Mouse (Mus musculus) right cerebral cortex, adult 2 months (tissue): ENCODE measurements around the gene Trappc6a.

Experiments
- DNase-seq, 2 experiments: peaks; one replicate each; pipeline ENCODE4 v3.0.0; 2021 to 2022; ENCODE audit warnings: low spot score in 2 of 2

Trappc6a gene

DNA sequence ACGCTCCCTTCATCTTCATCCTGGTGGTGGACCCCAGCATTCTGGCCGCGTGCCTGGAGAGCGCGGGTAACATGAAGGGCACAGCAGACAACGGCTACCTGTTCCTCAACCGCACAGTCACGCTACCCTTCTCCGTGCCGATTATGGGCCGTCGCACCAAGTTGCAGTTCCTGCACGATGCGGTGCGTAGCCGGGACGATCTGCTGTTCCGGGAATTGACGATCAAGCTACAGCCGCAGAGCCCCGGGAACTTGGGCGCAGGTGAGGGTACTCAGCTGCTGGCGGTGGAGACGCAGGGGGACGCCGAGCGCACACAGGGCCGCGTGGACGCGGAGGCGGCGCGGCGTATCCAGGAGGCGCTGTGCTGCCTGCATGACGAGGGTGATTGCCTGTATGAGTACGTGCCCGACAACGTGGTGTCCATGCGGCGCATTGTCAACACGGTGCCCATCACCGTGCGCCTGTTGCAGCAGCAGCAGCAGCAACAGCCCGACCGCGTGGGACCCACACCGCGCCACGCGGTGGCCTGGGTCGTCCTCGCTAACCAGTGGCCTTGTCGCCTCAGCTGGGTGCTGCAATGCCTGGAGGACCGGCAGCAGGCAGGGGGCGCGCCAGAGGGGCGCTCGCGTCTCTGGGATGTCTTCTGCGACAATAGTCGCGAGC lies 15.7 kb downstream of the Trappc6a start:
- DNase-seq: peak; percentile 69 to 79

DNA sequence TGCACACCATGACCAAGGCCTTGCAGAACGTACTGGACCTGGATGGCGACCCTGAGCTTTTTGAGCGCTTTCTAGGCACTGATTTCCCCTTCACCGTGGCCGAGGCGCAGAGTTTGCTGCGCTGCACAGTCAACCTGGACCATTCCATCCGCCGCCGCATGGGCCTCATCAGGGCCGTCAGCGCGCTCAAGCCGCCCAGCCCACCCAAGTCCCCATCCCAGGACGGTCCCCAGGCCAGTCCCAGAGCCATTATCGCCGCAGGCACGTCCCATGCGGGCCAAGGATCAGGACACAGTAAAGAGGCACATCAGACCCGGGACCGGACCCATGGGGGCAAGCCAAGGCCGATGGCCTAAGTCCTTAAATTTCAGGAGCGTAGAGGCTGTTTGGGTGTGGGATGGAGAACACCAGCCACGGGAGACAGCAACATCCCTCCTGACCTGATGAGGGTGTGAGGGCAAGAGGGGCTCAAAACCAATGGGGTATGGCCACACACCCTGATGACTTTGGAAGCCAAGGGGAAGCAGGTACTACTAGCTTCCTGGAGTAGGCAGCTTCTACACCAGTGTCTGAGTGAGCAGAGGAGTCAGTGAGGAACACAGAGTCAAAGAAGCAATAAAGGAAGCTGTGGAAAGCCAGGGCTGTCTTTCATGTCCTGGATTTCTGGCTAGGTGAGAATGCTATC lies 16.4 kb downstream of the Trappc6a start:
- no peak for DNase-seq

DNA sequence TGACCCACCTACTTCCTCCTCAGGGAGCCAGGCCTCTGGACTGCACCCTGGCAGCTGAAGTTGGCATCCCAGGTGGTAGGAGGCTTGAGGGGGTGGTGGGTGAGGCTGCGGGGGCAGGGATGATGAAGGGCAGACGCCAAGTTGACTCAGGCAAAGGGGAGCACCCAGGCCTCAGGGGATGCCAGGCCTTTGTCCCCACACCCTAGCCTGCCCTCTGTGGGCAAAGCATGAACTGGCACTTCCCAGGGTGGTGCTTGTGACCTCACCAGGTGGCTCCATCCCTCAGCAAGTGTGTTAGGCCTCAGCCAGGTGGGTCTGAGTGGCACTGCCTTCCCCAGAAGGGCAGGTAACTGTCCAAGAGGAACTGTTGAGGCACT lies 16.9 kb downstream of the Trappc6a start:
- no peak for DNase-seq

DNA sequence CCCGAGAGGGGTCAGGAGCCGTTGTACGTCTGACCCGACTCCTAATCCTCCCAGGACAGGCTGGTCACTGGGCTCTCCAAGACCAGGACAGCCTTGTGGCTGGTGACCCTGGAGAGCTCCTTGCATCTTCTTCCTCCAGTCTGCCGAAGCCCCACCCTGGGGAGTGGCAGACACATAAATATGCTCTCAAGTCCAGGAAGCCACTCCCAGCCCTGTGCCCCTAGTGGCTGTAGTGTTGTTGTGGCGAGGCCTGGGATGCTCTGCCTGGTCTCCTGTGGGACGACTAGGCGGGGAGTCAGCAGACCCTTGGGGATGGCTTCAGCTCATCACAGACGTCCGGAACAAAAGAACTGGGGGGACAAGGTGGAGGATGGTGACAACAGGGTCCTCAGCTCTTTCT lies 22.9 kb downstream of the Trappc6a start:
- no peak for DNase-seq

DNA sequence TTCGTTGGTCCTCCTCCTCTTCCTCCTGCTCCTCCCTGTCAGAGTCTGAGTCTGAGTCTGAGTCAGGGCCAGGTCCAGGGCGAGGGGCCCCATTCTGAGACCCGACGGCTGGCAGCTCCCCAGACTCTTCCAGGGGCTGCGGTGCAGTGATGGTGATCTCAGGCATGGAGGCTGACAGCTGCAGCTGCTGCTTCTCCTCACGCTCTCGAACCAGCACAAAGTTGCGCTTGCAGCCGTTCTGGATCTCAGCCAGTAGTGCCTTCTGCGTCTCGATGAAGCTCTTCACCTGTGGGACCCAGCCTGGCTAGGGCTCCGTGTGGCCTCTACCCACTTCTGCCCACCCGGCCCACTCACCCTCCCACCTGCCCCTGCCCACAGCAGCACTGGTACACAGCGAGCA lies 24.0 kb downstream of the Trappc6a start:
- no peak for DNase-seq

DNA sequence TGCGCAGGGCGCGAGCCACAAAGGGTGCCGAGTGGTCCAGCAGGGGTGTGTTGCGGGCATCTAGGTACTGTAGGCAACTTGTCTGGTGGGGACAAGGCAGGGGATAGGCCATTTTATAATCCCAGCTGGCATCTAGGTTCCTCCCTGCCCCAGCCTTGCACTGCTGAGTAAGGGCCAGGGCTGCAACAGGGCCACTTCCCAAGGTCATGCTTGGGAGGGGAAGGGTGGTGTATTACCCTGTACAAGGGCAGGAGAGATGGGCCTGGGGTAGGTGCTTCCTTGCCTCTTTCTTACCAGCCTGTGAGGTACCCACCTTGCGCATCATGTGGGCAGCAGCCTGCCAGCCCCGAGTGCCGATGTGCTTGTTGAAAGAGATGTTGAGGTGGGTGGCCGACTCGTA lies 26.5 kb downstream of the Trappc6a start:
- no peak for DNase-seq

DNA sequence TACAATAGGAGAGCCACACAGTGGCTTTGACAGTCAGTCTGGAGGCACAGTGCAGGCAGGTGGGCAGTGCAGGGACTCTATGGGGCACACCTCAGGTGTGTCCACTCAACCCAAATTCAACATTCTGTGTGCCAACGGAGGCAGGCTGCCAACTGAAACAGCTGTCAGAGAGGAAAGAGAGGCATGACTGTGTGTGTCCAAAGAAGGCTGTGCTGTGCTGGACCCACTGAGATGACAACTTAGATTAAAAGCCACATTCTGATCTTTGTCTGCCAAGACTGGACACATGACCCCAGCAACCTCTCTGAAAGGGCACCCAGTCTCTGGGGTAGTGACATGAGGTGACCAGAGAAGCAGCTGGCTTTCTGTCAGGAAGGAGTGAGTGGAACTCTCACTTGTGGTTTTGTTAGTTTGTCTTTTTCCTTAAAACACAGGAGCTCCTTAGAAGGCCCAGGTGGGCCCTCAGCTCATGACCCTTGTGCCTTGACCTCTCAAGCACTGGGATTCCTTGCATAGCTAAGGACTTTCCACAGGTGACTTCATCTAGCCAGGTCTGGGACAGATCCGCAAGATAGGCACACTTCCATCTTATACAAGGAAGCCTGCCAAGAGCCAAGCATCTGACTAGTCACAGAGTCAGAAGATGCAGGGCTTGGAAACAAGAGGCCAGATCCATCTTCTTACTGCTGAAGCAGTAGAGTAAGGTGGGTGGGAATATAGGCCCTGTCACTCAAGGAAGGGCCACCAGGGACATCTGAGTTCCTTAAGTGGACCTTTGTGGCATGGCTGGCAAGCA lies 32.8 kb downstream of the Trappc6a start:
- DNase-seq: no peak

DNA sequence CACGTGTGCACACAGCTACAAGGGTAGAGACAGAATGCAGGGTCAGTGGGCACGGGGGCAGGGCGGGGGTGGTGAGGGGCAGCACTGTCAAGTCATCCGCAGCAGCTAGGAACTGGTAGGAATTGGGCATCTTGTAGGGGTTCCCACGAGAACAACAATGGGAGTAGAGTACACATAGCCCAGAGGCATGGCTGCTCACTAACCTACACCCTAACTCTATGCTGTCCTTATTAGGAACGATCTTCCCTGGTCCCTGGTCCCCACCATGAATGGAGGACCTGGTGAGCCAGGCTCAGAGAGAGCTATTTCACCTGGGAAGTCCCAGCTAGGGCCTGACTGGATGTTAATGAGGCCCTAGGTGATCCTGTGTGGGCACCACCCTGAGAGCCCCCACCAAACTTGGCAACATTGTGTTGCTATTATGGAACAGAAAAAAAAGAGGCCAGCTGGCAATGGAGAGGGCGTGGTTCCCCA lies 33.5 kb downstream of the Trappc6a start:
- no peak for DNase-seq

DNA sequence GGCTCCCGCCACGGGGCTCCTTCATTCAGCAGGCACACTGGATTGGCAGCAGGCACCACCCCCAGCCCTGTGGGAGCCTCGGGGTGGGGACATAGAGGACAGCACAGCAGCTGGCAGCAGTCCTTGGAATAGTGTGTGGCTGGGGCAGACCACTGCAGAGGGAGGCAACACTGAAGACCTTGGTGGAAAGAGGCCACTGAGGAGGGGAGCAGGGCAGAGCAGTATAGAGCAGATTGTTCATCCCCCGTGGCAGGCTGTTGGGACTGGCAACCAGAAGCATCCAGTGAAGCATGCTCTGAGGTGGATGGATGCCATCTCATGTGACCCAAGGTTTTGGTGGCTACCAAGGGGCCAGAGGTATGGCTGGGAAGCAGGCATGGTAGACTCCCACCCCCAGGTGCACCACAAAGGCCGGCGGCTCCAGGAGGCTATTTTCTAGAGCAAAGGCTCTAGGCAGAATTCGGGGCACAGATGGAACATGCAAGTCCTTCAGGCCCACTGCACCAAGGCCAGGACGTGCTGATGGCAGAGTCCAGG lies 34.0 kb downstream of the Trappc6a start:
- no peak for DNase-seq

DNA sequence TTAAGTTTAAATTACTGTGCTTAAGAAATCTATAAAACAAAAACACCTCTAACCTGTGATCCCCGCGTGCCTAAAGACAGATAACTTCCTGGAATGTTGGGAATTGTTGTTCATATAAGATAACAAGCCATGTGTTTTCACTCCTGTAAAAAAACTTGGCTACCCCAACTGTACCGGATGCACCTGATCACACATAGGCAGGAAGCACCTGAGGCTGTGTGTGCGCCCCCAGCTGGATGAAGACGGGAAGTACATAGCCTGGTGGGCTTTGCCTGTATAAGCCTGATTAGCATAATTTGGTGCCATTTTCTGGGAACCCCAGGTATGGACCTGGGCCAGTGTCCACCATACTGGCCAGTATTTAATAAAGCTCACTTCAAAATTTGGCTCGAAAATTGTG lies 35.4 kb downstream of the Trappc6a start:
- no peak for DNase-seq

DNA sequence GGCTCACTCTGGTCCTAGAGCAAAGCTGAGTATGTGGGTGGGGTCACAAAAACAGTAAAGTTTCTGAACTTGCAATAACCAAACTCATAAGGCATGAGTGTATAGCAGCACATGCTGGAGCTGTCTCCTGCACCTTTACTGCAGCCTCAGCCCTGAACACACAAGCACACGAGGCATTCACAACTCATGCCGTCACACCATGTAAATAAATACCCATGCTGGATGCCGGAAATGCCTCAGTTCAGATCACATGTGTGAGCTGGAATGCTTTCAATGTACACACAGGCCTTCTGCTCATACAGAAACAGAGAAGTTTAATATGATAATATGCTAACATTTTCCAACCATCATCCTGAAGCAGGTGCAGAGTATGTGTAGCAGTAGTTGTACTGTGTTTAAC lies 37.8 kb downstream of the Trappc6a start:
- DNase-seq: no peak

DNA sequence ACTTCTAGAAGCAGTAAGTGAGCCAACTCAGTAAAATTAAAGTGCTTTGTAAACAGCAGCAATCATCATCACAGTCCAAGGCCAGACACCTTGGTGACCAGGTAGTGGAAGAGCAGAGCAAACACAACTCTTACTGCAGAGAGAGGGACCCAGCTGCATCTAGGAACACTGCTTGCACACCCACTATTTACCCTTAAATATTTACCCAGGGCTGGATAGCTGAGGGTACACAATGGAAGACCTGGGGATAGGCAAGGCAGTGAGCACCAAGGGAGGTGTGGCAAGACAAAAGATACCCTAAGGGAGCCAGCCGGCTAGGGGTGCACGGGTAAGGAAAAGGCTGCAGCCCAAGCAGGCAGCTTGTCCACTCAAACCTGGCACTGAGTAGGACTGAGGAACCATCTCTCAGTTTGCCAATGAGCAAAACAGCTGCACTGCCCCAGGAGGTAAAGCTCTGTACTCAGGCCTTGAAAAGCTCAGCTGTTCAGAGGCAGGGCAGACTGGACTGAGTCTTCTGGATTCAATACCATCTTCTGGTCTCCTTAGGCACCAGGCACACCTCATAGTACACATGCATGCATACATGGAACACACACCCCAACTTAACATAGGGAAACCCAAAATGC lies 39.3 kb downstream of the Trappc6a start:
- DNase-seq: no peak

DNA sequence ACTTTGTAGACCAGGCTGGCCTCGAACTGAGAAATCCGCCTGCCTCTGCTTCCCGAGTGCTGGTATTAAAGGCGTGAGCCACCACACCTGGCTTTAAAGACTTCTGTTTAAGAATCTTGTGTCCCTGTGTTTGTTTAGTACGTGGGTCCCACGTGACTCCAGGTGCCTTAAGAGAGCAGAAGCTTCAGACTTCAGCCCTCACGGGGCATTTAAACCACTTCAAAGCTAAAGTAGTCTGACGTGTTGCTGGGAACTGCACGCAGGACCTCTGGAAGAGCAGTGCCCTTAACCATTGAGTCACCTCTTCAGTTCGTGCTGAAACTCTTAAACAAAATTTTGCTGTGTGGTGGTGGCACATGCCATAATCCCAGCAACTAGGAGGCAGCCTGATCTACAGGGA lies 41.2 kb downstream of the Trappc6a start:
- no peak for DNase-seq

DNA sequence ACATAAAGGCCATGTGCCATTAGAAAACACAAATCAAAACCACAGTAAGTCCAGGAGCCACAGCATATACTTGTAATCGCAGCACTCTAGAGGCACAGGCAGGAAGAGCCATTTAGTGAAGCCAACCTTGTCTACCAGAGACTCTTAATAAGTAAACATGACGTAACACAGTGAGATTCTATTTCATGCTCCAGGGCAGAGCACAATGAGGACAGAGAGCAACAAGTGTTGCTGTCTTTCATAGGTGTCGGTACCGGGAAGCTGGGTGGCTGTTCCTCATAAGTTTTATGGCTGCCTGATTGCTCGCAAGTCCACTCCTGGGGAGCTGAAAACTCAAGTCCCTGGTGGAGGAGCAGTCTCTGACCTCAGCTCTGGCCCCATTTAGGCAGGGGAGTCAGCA lies 43.4 kb downstream of the Trappc6a start:
- no peak for DNase-seq

DNA sequence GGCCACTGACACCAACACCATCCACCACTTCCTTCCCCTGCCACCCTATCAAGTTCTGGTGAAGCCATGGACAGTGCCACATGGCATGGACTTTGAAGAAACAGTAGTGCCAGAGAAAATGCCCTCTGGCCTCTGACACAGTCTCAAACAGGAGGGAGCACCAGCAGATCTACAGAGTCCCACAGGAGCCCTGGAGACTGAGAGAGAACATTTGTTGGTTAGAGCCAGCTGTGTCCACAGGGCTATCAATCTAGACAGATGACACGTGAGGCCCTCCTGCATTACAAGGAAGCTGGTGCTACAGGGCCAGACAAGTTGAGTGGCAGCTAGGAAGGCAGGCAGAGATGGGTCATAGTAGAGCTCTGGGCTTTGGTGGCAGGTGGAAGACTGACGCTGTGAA lies 44.2 kb downstream of the Trappc6a start:
- no peak for DNase-seq

DNA sequence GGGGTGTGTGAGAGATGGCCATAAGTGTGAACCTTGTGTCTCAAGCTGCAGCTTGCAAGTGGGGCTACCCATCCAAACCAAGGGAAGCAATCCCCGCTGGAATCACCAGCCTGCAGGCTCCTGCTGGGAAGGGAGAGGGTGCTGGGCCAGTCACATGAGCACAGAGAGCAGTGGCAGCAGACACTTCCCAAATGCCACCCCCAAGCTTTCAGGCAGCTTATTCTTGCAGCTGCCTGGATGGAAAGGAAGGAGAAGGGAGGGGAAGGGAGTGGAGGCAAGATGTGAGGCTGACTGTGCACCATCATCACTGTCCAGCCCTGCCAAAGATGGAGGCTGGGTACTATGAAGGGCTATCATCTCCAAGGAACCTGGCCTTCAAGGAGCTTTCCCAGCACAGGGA lies 46.0 kb downstream of the Trappc6a start:
- DNase-seq: peak; percentile 72 to 75

DNA sequence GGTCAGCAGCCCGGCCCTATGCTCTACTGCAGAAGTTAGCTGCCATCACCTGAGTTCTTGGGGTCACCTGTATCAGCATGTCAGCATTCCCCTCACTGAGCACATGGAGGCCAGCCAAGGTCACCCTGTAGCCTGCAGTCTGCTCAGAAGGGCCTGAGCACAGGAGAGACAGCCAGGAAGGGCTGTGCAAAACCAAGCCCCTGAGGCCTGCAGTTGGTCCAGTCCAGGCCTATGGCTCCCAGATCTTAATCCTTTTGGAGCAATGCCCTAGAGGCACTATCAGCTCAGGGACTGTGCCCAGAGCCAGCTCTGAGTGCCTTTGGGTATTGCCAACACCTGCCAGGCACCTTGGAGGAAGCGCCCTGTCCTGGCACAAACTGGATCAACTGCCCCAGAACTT lies 48.9 kb downstream of the Trappc6a start:
- DNase-seq: no peak

DNA sequence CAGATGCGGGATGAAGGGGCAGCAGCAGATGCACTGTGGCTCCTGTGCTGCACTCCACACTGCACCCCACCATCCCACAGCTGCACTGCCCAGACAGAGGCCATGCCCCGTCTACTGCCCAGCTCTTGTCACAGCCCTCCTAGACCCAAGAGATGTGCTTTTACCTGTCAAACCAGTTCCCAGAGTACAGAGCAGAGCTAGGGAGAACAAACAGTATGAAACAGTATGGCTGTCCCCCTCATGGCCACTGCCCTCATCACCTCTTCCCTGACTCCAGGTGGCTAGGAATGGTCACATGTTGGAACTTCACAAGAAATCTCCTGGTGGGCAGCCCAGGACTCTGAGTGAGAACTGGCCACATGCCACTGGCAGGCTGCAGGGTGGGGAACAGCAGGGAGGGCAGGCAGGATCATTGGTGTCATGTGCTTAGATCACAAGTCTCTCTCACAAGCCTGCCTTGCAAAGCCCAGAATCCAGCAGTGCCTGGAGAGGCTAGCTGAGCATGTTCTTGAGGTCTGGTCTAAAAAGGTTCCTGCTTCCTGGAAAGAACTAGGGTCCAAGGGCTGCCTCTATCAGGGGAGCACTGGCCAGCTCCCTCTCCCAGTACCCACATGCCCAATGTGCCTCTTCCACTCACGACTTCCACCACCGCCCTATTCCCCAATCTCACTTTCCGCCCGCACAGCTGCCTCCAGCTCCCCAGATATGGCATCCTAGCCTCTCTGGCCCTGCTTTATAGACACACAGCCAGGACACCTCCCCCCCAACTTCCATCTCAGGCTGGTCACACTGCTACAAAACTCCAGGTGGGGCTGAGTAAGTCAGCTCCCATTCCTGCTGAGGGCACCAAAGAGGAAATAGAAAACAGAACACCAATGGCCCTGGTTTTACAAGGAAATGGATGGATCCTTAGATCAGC lies 50.0 kb downstream of the Trappc6a start:
- DNase-seq: peak in 1 of 2 experiments; percentile 48

DNA sequence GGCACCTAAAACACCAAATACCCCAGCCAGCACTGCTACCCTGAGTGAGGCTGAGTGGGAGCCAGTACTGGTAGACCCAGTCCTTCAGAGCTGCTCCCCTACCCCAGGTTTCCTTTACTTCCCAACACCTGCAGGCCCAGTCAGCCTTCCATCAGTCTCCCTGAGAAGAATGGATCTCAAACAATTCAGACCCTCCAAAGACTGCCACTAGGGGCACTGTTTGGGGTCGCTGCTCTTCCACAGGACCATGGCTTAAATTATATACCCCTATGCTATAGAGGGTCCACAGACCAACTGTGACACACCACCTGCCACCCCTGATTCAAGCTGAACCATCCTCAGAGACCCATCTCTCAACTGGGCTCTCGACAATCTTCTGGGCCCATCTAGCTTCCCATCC lies 50.8 kb downstream of the Trappc6a start:
- no peak for DNase-seq

DNA sequence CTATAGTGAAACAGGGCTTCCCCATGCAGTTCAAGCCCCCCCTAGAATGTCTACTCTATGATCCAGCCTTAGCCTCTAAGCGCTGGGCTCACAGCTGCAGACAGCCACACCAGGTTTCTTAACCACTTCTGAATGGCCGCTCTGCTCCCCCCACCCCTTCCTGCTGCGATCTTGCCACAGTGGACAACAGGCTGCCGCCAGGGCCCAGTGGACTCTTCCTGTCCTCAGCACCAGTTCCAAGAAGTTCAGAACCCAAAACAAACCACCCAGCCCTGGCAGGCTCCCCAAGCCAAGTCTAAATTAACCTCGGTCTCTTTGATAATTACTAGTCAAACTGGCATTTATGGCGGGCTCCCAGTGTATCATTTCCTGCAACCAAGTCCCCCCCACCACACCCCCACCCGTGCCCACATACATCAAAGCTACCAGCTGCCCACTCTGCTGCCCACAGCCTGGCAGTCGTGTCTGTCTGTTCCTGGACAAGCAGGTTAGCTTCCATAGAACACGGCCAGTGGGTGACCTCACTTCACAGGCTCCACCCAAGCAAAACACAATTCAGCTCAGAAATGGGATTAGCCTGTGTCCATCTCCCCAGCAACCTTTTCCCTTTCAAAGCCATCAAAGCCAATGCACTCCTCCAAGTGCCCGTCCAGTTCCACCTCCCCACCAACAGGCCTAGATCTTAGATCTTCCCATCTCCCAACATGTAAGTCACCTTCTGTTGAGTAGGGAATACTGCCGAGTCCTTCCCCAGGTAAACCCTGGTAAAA lies 52.5 kb downstream of the Trappc6a start:
- DNase-seq: no peak
